Mouse (Mus musculus) thymus, adult 2 months (tissue): Measurements from ENCODE around the gene Gm6583. TPM values are rescaled to one million over a fixed set of nuclear protein-coding genes. Genes with fewer than 3 reads are reported as not detected.

Experiments used
- DNase-seq: peaks from one replicate; pipeline ENCODE4 v3.0.0; 2021
- H3K27ac ChIP-seq: fragments of 200-500 bp; 2 replicates; pipeline ENCODE4 v1.5.1; 2012; ENCODE audit warnings: low read length, control low read depth; ENCODE audit not compliant: control insufficient read depth, insufficient read depth
- H3K27me3 ChIP-seq: fragments of 200-500 bp; 2 replicates; pipeline ENCODE4 v1.6.1; 2012; ENCODE audit warnings: mild to moderate bottlenecking, low read length, moderate library complexity, mixed read lengths; ENCODE audit not compliant: control insufficient read depth, insufficient read depth
- H3K36me3 ChIP-seq: fragments of 200-500 bp; 2 replicates; pipeline ENCODE4 v1.6.1; 2012; ENCODE audit warnings: mild to moderate bottlenecking, low read length, moderate library complexity; ENCODE audit not compliant: control insufficient read depth, insufficient read depth
- H3K4me1 ChIP-seq: fragments of 200-500 bp; replicated peaks from 2 replicates; pipeline ENCODE4 v1.6.1; 2012; ENCODE audit warnings: low read length; ENCODE audit not compliant: control insufficient read depth, insufficient read depth
- H3K4me3 ChIP-seq: fragments of 200-500 bp; 2 replicates; pipeline ENCODE4 v1.5.1; 2012; ENCODE audit warnings: mild to moderate bottlenecking, low read length, control low read depth, moderate library complexity; ENCODE audit not compliant: control insufficient read depth, insufficient read depth
- CTCF ChIP-seq: fragments of 200-500 bp; IDR thresholded peaks from 2 replicates; pipeline ENCODE4 v1.5.1; 2012; ENCODE audit warnings: mild to moderate bottlenecking, control low read depth, low read length, moderate library complexity, borderline replicate concordance; ENCODE audit not compliant: control insufficient read depth, poor library complexity, insufficient read depth; ENCODE audit errors: extremely low read depth
- POLR2A ChIP-seq: fragments of 200-500 bp; IDR thresholded peaks from 2 replicates; pipeline ENCODE4 v1.6.1; 2012; ENCODE audit warnings: mild to moderate bottlenecking, low read length, control low read depth, moderate library complexity; ENCODE audit not compliant: control insufficient read depth, poor library complexity, insufficient read depth; ENCODE audit errors: extremely low read depth
- WGBS: fragments of 180-500 bp; shearing (Covaris S2); methylation state at CpG from one replicate; pipeline ENCODE4 v1.1.7; 2018; 5-methylcytosine and 5-hydroxymethylcytosine counted together
- polyA plus RNA-seq: library from polyadenylated mRNA; depleted of rRNA; stranded (reverse); fragments of >200 nt; gene quantifications from 2 replicates; pipeline ENCODE4 v1.2.3, GENCODE M21; 2012

Gene Gm6583
- polyA plus RNA-seq, 1 experiment, result not detected

GRCm38 (mm10) chr5:112371933-112372332 lies 16.1 kb upstream of the Gm6583 start:
- Histone ChIP-seq H3K36me3 (no peaks in the 10 kb centered on the region), H3K4me3 (no peak overlapping the region), H3K27me3 (no peaks in the 10 kb centered on the region), H3K27ac (no peak overlapping the region), H3K4me1 (peaks cover 32% of the 10 kb centered on the region)
- no peak for DNase-seq
- TF ChIP-seq CTCF, result no peak
- TF ChIP-seq POLR2A, result no peak
- WGBS, result 92% methylated on average over 7 of the region's 7 CpGs

- TF ChIP-seq CTCF (no peak), POLR2A (no peak)
- no peak for DNase-seq
- no peaks in the 10 kb centered on the region for H3K27me3 ChIP-seq
- H3K4me3 ChIP-seq, result no peak overlapping the region
- peaks cover 24% of the 10 kb centered on the region for H3K4me1 ChIP-seq
- H3K36me3 ChIP-seq, result no peaks in the 10 kb centered on the region
- H3K27ac ChIP-seq, result no peak overlapping the region
- WGBS, result 98% methylated on average over 12 of the region's 12 CpGs
Measured at GRCm38 (mm10) chr5:112370236-112370813, 14.5 kb upstream of the Gm6583 start.

DNA sequence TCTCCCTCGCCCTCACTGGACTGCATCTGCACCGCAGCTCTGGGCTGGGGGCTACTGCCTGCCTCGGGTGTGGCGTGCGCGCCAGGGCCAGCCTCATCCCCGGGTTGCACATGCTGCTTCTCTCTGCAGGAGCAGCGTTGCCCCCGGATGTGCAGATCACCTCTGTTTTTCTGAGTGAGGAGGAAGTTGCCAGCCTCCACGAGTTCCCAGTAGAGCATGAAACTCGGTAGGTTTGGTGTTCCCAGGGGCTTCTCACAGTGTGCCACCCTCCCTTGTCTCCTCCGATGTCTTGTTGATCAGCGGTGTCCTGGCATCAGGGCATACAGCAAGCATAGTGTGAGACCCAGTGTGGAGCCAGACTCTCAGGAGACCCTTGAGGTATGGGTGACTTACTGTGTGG lies 13.5 kb upstream of the Gm6583 start:
- 23% methylated on average over 13 of the region's 13 CpGs for WGBS
- peak; percentile 19 for DNase-seq
- Histone ChIP-seq H3K4me3 (no peak overlapping the region), H3K27ac (peak overlapping the region; percentile 44; the same call in 1 of the 2 replicates), H3K27me3 (no peaks in the 10 kb centered on the region), H3K4me1 (peaks cover 24% of the 10 kb centered on the region), H3K36me3 (no peaks in the 10 kb centered on the region)
- TF ChIP-seq CTCF (no peak), POLR2A (no peak)

GRCm38 (mm10) chr5:112368666-112369065 lies 12.8 kb upstream of the Gm6583 start:
- TF ChIP-seq POLR2A (no peak), CTCF (no peak)
- WGBS, result 29% methylated on average over 10 of the region's 10 CpGs
- no peaks in the 10 kb centered on the region for H3K36me3 ChIP-seq
- no peaks in the 10 kb centered on the region for H3K27me3 ChIP-seq
- H3K4me3 ChIP-seq, result no peak overlapping the region
- no peak overlapping the region for H3K27ac ChIP-seq
- peaks cover 24% of the 10 kb centered on the region for H3K4me1 ChIP-seq
- peak; percentile 24 for DNase-seq

DNA sequence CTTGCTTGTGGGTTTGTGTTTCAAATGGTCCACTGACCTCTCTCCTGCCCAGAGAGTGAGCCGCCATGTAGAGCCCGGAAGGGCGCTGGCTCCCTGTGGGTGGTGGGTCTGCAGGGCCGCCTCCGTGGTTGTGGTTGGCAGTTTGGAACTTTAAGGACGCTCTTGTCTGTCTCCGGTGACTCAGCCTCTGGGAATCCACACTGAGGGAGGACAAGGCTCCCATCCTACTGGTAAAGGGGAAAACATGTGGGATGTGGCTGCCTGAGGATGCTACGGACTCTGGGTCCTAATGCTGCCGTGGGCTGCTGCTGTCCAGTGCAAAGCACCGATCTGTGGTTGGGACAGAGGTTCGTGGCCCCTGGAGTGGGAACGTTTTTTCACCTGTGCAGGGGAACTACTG lies 12.1 kb upstream of the Gm6583 start:
- Histone ChIP-seq H3K36me3 (no peaks in the 10 kb centered on the region), H3K4me3 (no peak overlapping the region), H3K27me3 (no peaks in the 10 kb centered on the region), H3K4me1 (peaks cover 24% of the 10 kb centered on the region), H3K27ac (no peak overlapping the region)
- 30% methylated on average over 12 of the region's 12 CpGs for WGBS
- no peak for TF ChIP-seq CTCF
- no peak for TF ChIP-seq POLR2A
- no peak for DNase-seq

DNA sequence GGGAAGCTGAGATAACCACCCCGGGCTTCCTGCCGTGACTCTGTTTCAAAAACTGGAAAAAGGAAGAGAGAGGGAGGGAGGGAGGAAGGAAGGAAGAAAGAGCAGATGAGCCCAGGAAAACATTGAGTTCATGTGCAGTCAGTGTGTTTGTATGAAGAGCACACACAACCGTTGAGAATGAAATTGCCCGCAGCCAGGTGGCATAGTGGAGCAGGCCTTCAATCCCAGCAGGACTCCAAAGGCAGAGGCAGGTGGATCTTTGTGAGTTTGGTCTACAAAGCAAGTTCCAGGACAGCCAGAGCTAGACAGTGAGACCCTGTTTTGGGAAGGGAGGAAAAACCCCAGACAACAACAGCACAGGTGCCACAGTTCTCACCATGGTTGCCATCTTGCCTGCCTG lies 11.5 kb upstream of the Gm6583 start:
- TF ChIP-seq CTCF (no peak), POLR2A (no peak)
- DNase-seq, result no peak
- Histone ChIP-seq H3K27ac (no peak overlapping the region), H3K27me3 (no peaks in the 10 kb centered on the region), H3K4me1 (peaks cover 24% of the 10 kb centered on the region), H3K4me3 (no peak overlapping the region), H3K36me3 (no peaks in the 10 kb centered on the region)
- WGBS, result 83% methylated on average over 4 of the region's 4 CpGs

DNA sequence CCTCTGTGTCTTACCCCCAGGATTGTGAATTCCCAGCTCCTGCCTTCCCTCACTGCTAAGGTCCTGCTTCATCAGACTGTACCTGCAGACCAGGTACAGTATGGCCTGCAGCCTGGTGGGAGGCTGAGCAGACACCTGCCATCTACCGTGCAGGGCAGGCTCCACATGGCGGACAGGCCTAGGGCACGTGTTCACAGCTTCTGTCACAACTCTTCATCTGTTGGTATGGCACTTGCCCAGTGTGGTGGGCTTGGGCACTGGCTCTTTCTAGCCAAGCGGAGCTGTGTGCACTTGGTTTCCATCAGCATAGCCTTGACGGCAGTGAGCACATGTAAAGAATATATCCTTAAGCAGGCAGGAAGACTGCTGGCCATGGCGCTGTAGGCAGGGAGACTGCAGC lies 11.0 kb upstream of the Gm6583 start:
- Histone ChIP-seq H3K4me3 (no peak overlapping the region), H3K27ac (no peak overlapping the region), H3K36me3 (no peaks in the 10 kb centered on the region), H3K27me3 (no peaks in the 10 kb centered on the region), H3K4me1 (peaks cover 24% of the 10 kb centered on the region)
- 97% methylated on average over 6 of the region's 6 CpGs for WGBS
- TF ChIP-seq POLR2A (no peak), CTCF (no peak)
- no peak for DNase-seq
